Mouse (Mus musculus): ENCODE data around the gene Wdfy3. TPM values are rescaled to one million over a fixed set of nuclear protein-coding genes. Genes with fewer than 3 reads are reported as not detected.

Wdfy3 gene
- polyA plus RNA-seq, 1 experiment from 2014 or later = 15.7 TPM

- no peak for ATAC-seq (ENCODE audit: insufficient number of reproducible peaks, low FRiP score)
- no peak overlapping the region for H3K27ac ChIP-seq (ENCODE audit: poor library complexity, severe bottlenecking)
- no peak overlapping the region for H3K4me3 ChIP-seq
- no peaks in the 10 kb centered on the region for H3K27me3 ChIP-seq (replicated peaks)
- no peak overlapping the region for H3K9ac ChIP-seq
- H3K4me1 ChIP-seq (replicated peaks) = peaks cover 15% of the 10 kb centered on the region
- 84% methylated on average over 4 of the region's 4 CpGs for WGBS
- peaks cover 66% of the 10 kb centered on the region for H3K36me3 ChIP-seq
- H3K4me2 ChIP-seq = no peak overlapping the region
- H3K9me3 ChIP-seq (replicated peaks) = no peaks in the 10 kb centered on the region
These were observed 189.8 kb downstream of the Wdfy3 start for GRCm38 (mm10) chr5:101879914-101880313.

GRCm38 (mm10) chr5:101878403-101878802 is 191.3 kb downstream of the Wdfy3 start:
- H3K4me2 ChIP-seq = no peak overlapping the region
- H3K4me1 ChIP-seq (replicated peaks) = peaks cover 15% of the 10 kb centered on the region
- no peaks in the 10 kb centered on the region for H3K27me3 ChIP-seq (replicated peaks)
- no peak overlapping the region for H3K27ac ChIP-seq (ENCODE audit: poor library complexity, severe bottlenecking)
- H3K9ac ChIP-seq = no peak overlapping the region
- peaks cover 63% of the 10 kb centered on the region for H3K36me3 ChIP-seq
- no peak overlapping the region for H3K4me3 ChIP-seq
- WGBS = 55% methylated on average over 9 of the region's 9 CpGs
- ATAC-seq (ENCODE audit: insufficient number of reproducible peaks, low FRiP score) = no peak
- H3K9me3 ChIP-seq (replicated peaks) = no peaks in the 10 kb centered on the region

- ATAC-seq (ENCODE audit: insufficient number of reproducible peaks, low FRiP score) = no peak
- no peaks in the 10 kb centered on the region for H3K9me3 ChIP-seq (replicated peaks)
- no peak overlapping the region for H3K9ac ChIP-seq
- H3K4me2 ChIP-seq = no peak overlapping the region
- no peak overlapping the region for H3K4me3 ChIP-seq
- peaks cover 65% of the 10 kb centered on the region for H3K36me3 ChIP-seq
- peaks cover 11% of the 10 kb centered on the region for H3K4me1 ChIP-seq (replicated peaks)
- no peaks in the 10 kb centered on the region for H3K27me3 ChIP-seq (replicated peaks)
- no peak overlapping the region for H3K27ac ChIP-seq (ENCODE audit: poor library complexity, severe bottlenecking)
- WGBS = 83% methylated on average over 4 of the region's 4 CpGs
These were observed 193.5 kb downstream of the Wdfy3 start for GRCm38 (mm10) chr5:101876185-101876584.

GRCm38 (mm10) chr5:101866722-101867121 is 203.0 kb downstream of the Wdfy3 start:
- H3K36me3 ChIP-seq = peaks cover 87% of the 10 kb centered on the region
- no peak overlapping the region for H3K27ac ChIP-seq (ENCODE audit: poor library complexity, severe bottlenecking)
- no peak overlapping the region for H3K9ac ChIP-seq
- no peak overlapping the region for H3K4me2 ChIP-seq
- H3K9me3 ChIP-seq (replicated peaks) = no peaks in the 10 kb centered on the region
- no peaks in the 10 kb centered on the region for H3K27me3 ChIP-seq (replicated peaks)
- ATAC-seq (ENCODE audit: insufficient number of reproducible peaks, low FRiP score) = no peak
- 78% methylated on average over 2 of the region's 2 CpGs for WGBS
- no peaks in the 10 kb centered on the region for H3K4me1 ChIP-seq (replicated peaks)
- H3K4me3 ChIP-seq = no peak overlapping the region

- Histone ChIP-seq H3K27me3 (replicated peaks) (no peaks in the 10 kb centered on the region), H3K9me3 (replicated peaks) (no peaks in the 10 kb centered on the region), H3K4me1 (replicated peaks) (no peaks in the 10 kb centered on the region), H3K4me3 (no peak overlapping the region), H3K36me3 (peaks cover 82% of the 10 kb centered on the region), H3K9ac (no peak overlapping the region), H3K4me2 (no peak overlapping the region), H3K27ac (ENCODE audit: poor library complexity, severe bottlenecking) (no peak overlapping the region)
- WGBS = 85% methylated on average over 6 of the region's 6 CpGs
- ATAC-seq (ENCODE audit: insufficient number of reproducible peaks, low FRiP score) = no peak
These were observed 205.8 kb downstream of the Wdfy3 start for GRCm38 (mm10) chr5:101863946-101864345.

GRCm38 (mm10) chr5:101862651-101863050 is 207.1 kb downstream of the Wdfy3 start:
- no peak overlapping the region for H3K9ac ChIP-seq
- no peak overlapping the region for H3K27ac ChIP-seq (ENCODE audit: poor library complexity, severe bottlenecking)
- no peaks in the 10 kb centered on the region for H3K27me3 ChIP-seq (replicated peaks)
- no peak overlapping the region for H3K4me2 ChIP-seq
- H3K9me3 ChIP-seq (replicated peaks) = no peaks in the 10 kb centered on the region
- ATAC-seq (ENCODE audit: insufficient number of reproducible peaks, low FRiP score) = no peak
- no peaks in the 10 kb centered on the region for H3K4me1 ChIP-seq (replicated peaks)
- H3K4me3 ChIP-seq = no peak overlapping the region
- peaks cover 83% of the 10 kb centered on the region for H3K36me3 ChIP-seq
- WGBS = 91% methylated on average over 8 of the region's 8 CpGs

GRCm38 (mm10) chr5:101861786-101862571 is 207.7 kb downstream of the Wdfy3 start:
- H3K27me3 ChIP-seq (replicated peaks) = no peaks in the 10 kb centered on the region
- H3K9ac ChIP-seq = no peak overlapping the region
- peaks cover 84% of the 10 kb centered on the region for H3K36me3 ChIP-seq
- WGBS = 84% methylated on average over 18 of the region's 18 CpGs
- no peak for ATAC-seq (ENCODE audit: insufficient number of reproducible peaks, low FRiP score)
- H3K27ac ChIP-seq (ENCODE audit: poor library complexity, severe bottlenecking) = no peak overlapping the region
- no peak overlapping the region for H3K4me2 ChIP-seq
- no peaks in the 10 kb centered on the region for H3K4me1 ChIP-seq (replicated peaks)
- no peak overlapping the region for H3K4me3 ChIP-seq
- no peaks in the 10 kb centered on the region for H3K9me3 ChIP-seq (replicated peaks)

GRCm38 (mm10) chr5:101858891-101859436 is 210.8 kb downstream of the Wdfy3 start:
- H3K9ac ChIP-seq = no peak overlapping the region
- no peak for ATAC-seq (ENCODE audit: insufficient number of reproducible peaks, low FRiP score)
- no peaks in the 10 kb centered on the region for H3K27me3 ChIP-seq (replicated peaks)
- H3K27ac ChIP-seq (ENCODE audit: poor library complexity, severe bottlenecking) = no peak overlapping the region
- H3K36me3 ChIP-seq = peaks cover 85% of the 10 kb centered on the region
- H3K9me3 ChIP-seq (replicated peaks) = no peaks in the 10 kb centered on the region
- no peak overlapping the region for H3K4me2 ChIP-seq
- WGBS = 90% methylated on average over 10 of the region's 10 CpGs
- no peak overlapping the region for H3K4me3 ChIP-seq
- H3K4me1 ChIP-seq (replicated peaks) = no peaks in the 10 kb centered on the region

GRCm38 (mm10) chr5:101855475-101855874 is 214.2 kb downstream of the Wdfy3 start:
- Histone ChIP-seq H3K4me1 (replicated peaks) (no peaks in the 10 kb centered on the region), H3K36me3 (peaks cover 86% of the 10 kb centered on the region), H3K27ac (ENCODE audit: poor library complexity, severe bottlenecking) (no peak overlapping the region), H3K9me3 (replicated peaks) (no peaks in the 10 kb centered on the region), H3K4me2 (no peak overlapping the region), H3K27me3 (replicated peaks) (no peaks in the 10 kb centered on the region), H3K4me3 (no peak overlapping the region), H3K9ac (no peak overlapping the region)
- WGBS = 91% methylated on average over 16 of the region's 16 CpGs
- no peak for ATAC-seq (ENCODE audit: insufficient number of reproducible peaks, low FRiP score)

GRCm38 (mm10) chr5:101854667-101855066 is 215.1 kb downstream of the Wdfy3 start:
- H3K36me3 ChIP-seq = peaks cover 90% of the 10 kb centered on the region

GRCm38 (mm10) chr5:101854100-101854499 is 215.6 kb downstream of the Wdfy3 start:
- no peak overlapping the region for H3K4me2 ChIP-seq
- H3K27ac ChIP-seq (ENCODE audit: poor library complexity, severe bottlenecking) = no peak overlapping the region
- no peaks in the 10 kb centered on the region for H3K9me3 ChIP-seq (replicated peaks)
- ATAC-seq (ENCODE audit: insufficient number of reproducible peaks, low FRiP score) = 0 out of 2 replicates have a peak, but pooled peaks have one; percentile 2
- H3K4me1 ChIP-seq (replicated peaks) = no peaks in the 10 kb centered on the region
- no peak overlapping the region for H3K4me3 ChIP-seq
- 95% methylated on average over 11 of the region's 11 CpGs for WGBS
- peaks cover 90% of the 10 kb centered on the region for H3K36me3 ChIP-seq
- H3K9ac ChIP-seq = no peak overlapping the region
- no peaks in the 10 kb centered on the region for H3K27me3 ChIP-seq (replicated peaks)

More at GRCm38 (mm10) chr5:101854667-101855066, 215.1 kb downstream of the Wdfy3 start:
- Histone ChIP-seq H3K4me1 (replicated peaks) (no peaks in the 10 kb centered on the region), H3K9ac (no peak overlapping the region), H3K27ac (ENCODE audit: poor library complexity, severe bottlenecking) (no peak overlapping the region), H3K4me2 (no peak overlapping the region), H3K9me3 (replicated peaks) (no peaks in the 10 kb centered on the region), H3K27me3 (replicated peaks) (no peaks in the 10 kb centered on the region), H3K4me3 (no peak overlapping the region)
- WGBS = 78% methylated on average over 7 of the region's 7 CpGs
- no peak for ATAC-seq (ENCODE audit: insufficient number of reproducible peaks, low FRiP score)
